Mouse (Mus musculus): ENCODE data around the gene Kif2c. TPM values are rescaled to one million over a fixed set of nuclear protein-coding genes. Genes with fewer than 3 reads are reported as not detected.

Gene Kif2c
- total and polyA plus RNA-seq, 2 experiments from 2014 or later: 4.4 to 9.1 TPM

GRCm38 (mm10) chr4:117131890-117132793 lies 50.3 kb downstream of the Kif2c start:
- ATAC-seq (no peak), DNase-seq (no peak)
- H3K9me3 ChIP-seq (ENCODE audit: low read length): no peaks in the 10 kb centered on the region
- H3K9ac ChIP-seq: peak overlapping the region; percentile 74
- H3K27me3 ChIP-seq (ENCODE audit: insufficient read depth, low read length): no peaks in the 10 kb centered on the region
- H3K4me3 ChIP-seq (ENCODE audit: low read depth, low read length): peak overlapping the region; percentile 81
- no peak overlapping the region for H3K27ac ChIP-seq (ENCODE audit: low read depth, low read length)
- H3K4me1 ChIP-seq (ENCODE audit: insufficient read depth): peaks cover 5% of the 10 kb centered on the region; the same call in 1 of the 2 replicates
- peak overlapping the region; percentile 90 for H3K4me2 ChIP-seq (ENCODE audit: low read depth)
- 6% methylated on average over 7 of the region's 7 CpGs for WGBS
- no peak for TF ChIP-seq CTCF (IDR thresholded peaks at IDR 0.05; ENCODE audit: low read depth)
- peaks cover 24% of the 10 kb centered on the region for H3K36me3 ChIP-seq (ENCODE audit: insufficient read depth)

GRCm38 (mm10) chr4:117131198-117131597 lies 51.2 kb downstream of the Kif2c start:
- ATAC-seq (no peak), DNase-seq (no peak)
- H3K4me2 ChIP-seq (ENCODE audit: low read depth): no peak overlapping the region
- peaks cover 24% of the 10 kb centered on the region for H3K36me3 ChIP-seq (ENCODE audit: insufficient read depth)
- no peaks in the 10 kb centered on the region for H3K27me3 ChIP-seq (ENCODE audit: insufficient read depth, low read length)
- no peaks in the 10 kb centered on the region for H3K9me3 ChIP-seq (ENCODE audit: low read length)
- H3K4me3 ChIP-seq (ENCODE audit: low read depth, low read length): no peak overlapping the region
- no peak overlapping the region for H3K9ac ChIP-seq
- 66% methylated on average over 6 of the region's 6 CpGs for WGBS
- peaks cover 5% of the 10 kb centered on the region; the same call in 1 of the 2 replicates for H3K4me1 ChIP-seq (ENCODE audit: insufficient read depth)
- H3K27ac ChIP-seq (ENCODE audit: low read depth, low read length): no peak overlapping the region
- no peak for TF ChIP-seq CTCF (IDR thresholded peaks at IDR 0.05; ENCODE audit: low read depth)

- Histone ChIP-seq H3K9ac (no peak overlapping the region), H3K4me1 (ENCODE audit: insufficient read depth) (peaks cover 5% of the 10 kb centered on the region), H3K36me3 (ENCODE audit: insufficient read depth) (peaks cover 24% of the 10 kb centered on the region), H3K27me3 (ENCODE audit: insufficient read depth, low read length) (no peaks in the 10 kb centered on the region), H3K27ac (ENCODE audit: low read depth, low read length) (no peak overlapping the region), H3K4me2 (ENCODE audit: low read depth) (no peak overlapping the region), H3K4me3 (ENCODE audit: low read depth, low read length) (no peak overlapping the region), H3K9me3 (ENCODE audit: low read length) (no peaks in the 10 kb centered on the region)
- 41% methylated on average over 6 of the region's 6 CpGs for WGBS
- no peak for ATAC-seq
- no peak for DNase-seq
- TF ChIP-seq CTCF (IDR thresholded peaks at IDR 0.05; ENCODE audit: low read depth): no peak
These were observed 51.6 kb downstream of the Kif2c start for GRCm38 (mm10) chr4:117130790-117131189.

- peaks cover 24% of the 10 kb centered on the region for H3K36me3 ChIP-seq (ENCODE audit: insufficient read depth)
- H3K9me3 ChIP-seq (ENCODE audit: low read length): no peaks in the 10 kb centered on the region
- no peak for TF ChIP-seq CTCF (IDR thresholded peaks at IDR 0.05; ENCODE audit: low read depth)
- no peak for ATAC-seq
- no peak overlapping the region for H3K9ac ChIP-seq
- H3K4me1 ChIP-seq (ENCODE audit: insufficient read depth): peaks cover 16% of the 10 kb centered on the region
- H3K27me3 ChIP-seq (ENCODE audit: insufficient read depth, low read length): no peaks in the 10 kb centered on the region
- 91% methylated on average over 33 of the region's 33 CpGs for WGBS
- H3K4me3 ChIP-seq (ENCODE audit: low read depth, low read length): no peak overlapping the region
- no peak overlapping the region for H3K27ac ChIP-seq (ENCODE audit: low read depth, low read length)
- no peak for DNase-seq
- no peak overlapping the region for H3K4me2 ChIP-seq (ENCODE audit: low read depth)
These were observed 54.3 kb downstream of the Kif2c start for GRCm38 (mm10) chr4:117127991-117128686.

- H3K27me3 ChIP-seq (ENCODE audit: insufficient read depth, low read length): no peaks in the 10 kb centered on the region
- WGBS: 90% methylated on average over 9 of the region's 9 CpGs
- peak within 1 kb of the TSS; percentile 72 for H3K27ac ChIP-seq (ENCODE audit: low read depth, low read length)
- H3K9me3 ChIP-seq (ENCODE audit: low read length): no peaks in the 10 kb centered on the region
- H3K36me3 ChIP-seq (ENCODE audit: insufficient read depth): peaks cover 24% of the 10 kb centered on the region
- peak within 1 kb of the TSS; percentile 44 for H3K9ac ChIP-seq
- H3K4me1 ChIP-seq (ENCODE audit: insufficient read depth): peaks cover 11% of the 10 kb centered on the region
- no peak within 1 kb of the TSS for H3K4me3 ChIP-seq (ENCODE audit: low read depth, low read length)
- DNase-seq (no peak), ATAC-seq (no peak)
- no peak within 1 kb of the TSS for H3K4me2 ChIP-seq (ENCODE audit: low read depth)
- no peak for TF ChIP-seq CTCF (IDR thresholded peaks at IDR 0.05; ENCODE audit: low read depth)
These were observed 55.7 kb downstream of the Kif2c start, which contains the start of gene Tctex1d4 for GRCm38 (mm10) chr4:117126675-117127290. TSS of gene Tctex1d4 (plus strand) at chr4:117126794.

- H3K36me3 ChIP-seq (ENCODE audit: insufficient read depth): peaks cover 24% of the 10 kb centered on the region
- no peak for TF ChIP-seq CTCF (IDR thresholded peaks at IDR 0.05; ENCODE audit: low read depth)
- no peak overlapping the region for H3K4me3 ChIP-seq (ENCODE audit: low read depth, low read length)
- H3K9ac ChIP-seq: peak overlapping the region; percentile 44
- peaks cover 14% of the 10 kb centered on the region for H3K4me1 ChIP-seq (ENCODE audit: insufficient read depth)
- peak overlapping the region; percentile 72 for H3K27ac ChIP-seq (ENCODE audit: low read depth, low read length)
- H3K27me3 ChIP-seq (ENCODE audit: insufficient read depth, low read length): no peaks in the 10 kb centered on the region
- H3K4me2 ChIP-seq (ENCODE audit: low read depth): no peak overlapping the region
- DNase-seq (no peak), ATAC-seq (peak; percentile 8; the same call in 1 of the 2 replicates)
- WGBS: 50% methylated on average over 15 of the region's 15 CpGs
- no peaks in the 10 kb centered on the region for H3K9me3 ChIP-seq (ENCODE audit: low read length)
These were observed 56.3 kb downstream of the Kif2c start for GRCm38 (mm10) chr4:117125910-117126674.
